Mouse (Mus musculus): ENCODE results near the gene Acot7. TPM values are rescaled to one million over a fixed set of nuclear protein-coding genes. Genes with fewer than 3 reads are reported as not detected.

Acot7 gene
- polyA plus RNA-seq, 1 experiment from 2014 or later: 12.0 TPM

DNA sequence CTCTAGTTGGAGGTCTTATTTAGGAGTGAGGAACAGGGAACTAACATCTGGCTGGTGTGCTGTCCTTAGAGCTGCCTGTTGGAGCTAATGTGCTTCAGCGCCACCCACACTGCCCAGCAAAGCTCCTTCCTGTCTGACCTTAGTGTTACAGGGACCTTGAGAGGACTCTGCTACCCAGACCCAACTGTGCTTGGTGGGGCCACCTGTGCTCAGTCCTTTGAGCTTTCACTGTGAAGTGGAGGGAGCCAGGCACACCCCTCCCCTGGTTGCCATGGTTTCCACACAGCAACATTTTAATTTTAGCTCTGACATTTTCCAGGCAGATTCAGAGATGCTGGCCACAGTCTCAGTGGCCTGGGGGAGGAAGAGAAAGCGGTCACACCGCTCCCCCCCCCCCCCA, 25.0 kb downstream of the Acot7 start:
- H3K9me3 ChIP-seq (ENCODE audit: low read length): no peaks in the 10 kb centered on the region
- no peak for ATAC-seq
- no peaks in the 10 kb centered on the region for H3K27me3 ChIP-seq (ENCODE audit: insufficient read depth, low read length)
- no peak for TF ChIP-seq CTCF (IDR thresholded peaks at IDR 0.05; ENCODE audit: low read depth)
- TF ChIP-seq EP300 (IDR thresholded peaks at IDR 0.05; ENCODE audit: low read depth): no peak
- no peak overlapping the region for H3K27ac ChIP-seq (ENCODE audit: low read depth)
- H3K4me1 ChIP-seq (ENCODE audit: insufficient read depth): peaks cover 25% of the 10 kb centered on the region
- H3K4me2 ChIP-seq (ENCODE audit: low read depth, low read length): no peak overlapping the region
- no peaks in the 10 kb centered on the region for H3K36me3 ChIP-seq (replicated peaks; ENCODE audit: insufficient read depth, low read length)
- no peak overlapping the region for H3K9ac ChIP-seq (replicated peaks)
- H3K4me3 ChIP-seq (ENCODE audit: low read depth, low read length): no peak overlapping the region
- 65% methylated on average over 3 of the region's 3 CpGs for WGBS (ENCODE audit: insufficient replicate concordance)
- no peak for DNase-seq

DNA sequence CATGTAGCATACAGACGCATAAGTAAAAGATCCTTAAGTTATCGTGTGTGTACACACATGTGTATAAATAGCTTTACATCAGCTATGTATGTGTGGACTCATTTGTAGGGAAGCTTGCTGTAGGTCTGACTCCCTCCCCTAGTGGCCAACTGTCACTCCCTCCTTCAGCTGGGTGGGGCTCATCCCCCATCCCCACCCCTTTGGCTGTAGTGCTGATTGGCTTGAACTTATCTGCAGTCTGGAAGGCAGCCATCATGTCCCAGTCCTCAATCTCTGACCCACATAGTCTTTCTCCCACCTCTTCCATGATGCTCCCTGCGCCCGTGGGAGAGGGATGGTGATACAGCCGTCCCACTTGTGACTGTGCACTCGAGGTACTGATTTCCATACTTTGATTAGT, 26.7 kb downstream of the Acot7 start:
- 67% methylated on average over 6 of the region's 6 CpGs for WGBS (ENCODE audit: insufficient replicate concordance)
- Histone ChIP-seq H3K36me3 (replicated peaks; ENCODE audit: insufficient read depth, low read length) (no peaks in the 10 kb centered on the region), H3K27ac (ENCODE audit: low read depth) (no peak overlapping the region), H3K9me3 (ENCODE audit: low read length) (no peaks in the 10 kb centered on the region), H3K4me2 (ENCODE audit: low read depth, low read length) (no peak overlapping the region), H3K4me3 (ENCODE audit: low read depth, low read length) (no peak overlapping the region), H3K9ac (replicated peaks) (no peak overlapping the region), H3K27me3 (ENCODE audit: insufficient read depth, low read length) (no peaks in the 10 kb centered on the region), H3K4me1 (ENCODE audit: insufficient read depth) (peaks cover 25% of the 10 kb centered on the region)
- DNase-seq (peak; percentile 36), ATAC-seq (peak; percentile 49; the same call in 1 of the 2 replicates)
- peak; percentile 30; the same call in 1 of the 2 replicates for TF ChIP-seq CTCF (IDR thresholded peaks at IDR 0.05; ENCODE audit: low read depth)
- no peak for TF ChIP-seq EP300 (IDR thresholded peaks at IDR 0.05; ENCODE audit: low read depth)

DNA sequence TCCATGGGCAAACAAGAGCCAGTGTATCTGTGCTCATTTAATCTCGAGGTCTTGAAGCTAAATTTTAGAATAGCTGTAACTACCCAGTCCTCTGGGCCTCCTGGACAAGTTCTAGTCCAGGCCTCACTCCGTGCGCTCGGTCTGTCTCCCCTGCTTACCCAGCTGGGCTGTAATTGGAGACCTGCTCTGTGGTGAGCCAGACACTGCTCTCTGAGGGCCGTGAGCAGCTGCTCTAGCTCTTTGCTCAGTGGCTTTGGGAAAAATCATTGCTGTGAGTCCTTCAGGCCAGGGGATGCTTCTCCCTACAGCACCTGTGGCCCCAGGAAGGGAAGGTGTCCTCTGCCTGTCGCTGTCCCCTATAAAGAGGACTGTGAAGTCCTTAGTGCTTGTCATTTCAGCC, 28.3 kb downstream of the Acot7 start:
- Histone ChIP-seq H3K27me3 (ENCODE audit: insufficient read depth, low read length) (no peaks in the 10 kb centered on the region), H3K4me3 (ENCODE audit: low read depth, low read length) (no peak overlapping the region), H3K4me1 (ENCODE audit: insufficient read depth) (peaks cover 16% of the 10 kb centered on the region), H3K9ac (replicated peaks) (no peak overlapping the region), H3K27ac (ENCODE audit: low read depth) (no peak overlapping the region), H3K36me3 (replicated peaks; ENCODE audit: insufficient read depth, low read length) (no peaks in the 10 kb centered on the region), H3K4me2 (ENCODE audit: low read depth, low read length) (no peak overlapping the region), H3K9me3 (ENCODE audit: low read length) (no peaks in the 10 kb centered on the region)
- ATAC-seq (no peak), DNase-seq (no peak)
- 70% methylated on average over 6 of the region's 6 CpGs for WGBS (ENCODE audit: insufficient replicate concordance)
- TF ChIP-seq EP300 (IDR thresholded peaks at IDR 0.05; ENCODE audit: low read depth) (no peak), CTCF (IDR thresholded peaks at IDR 0.05; ENCODE audit: low read depth) (no peak)

DNA sequence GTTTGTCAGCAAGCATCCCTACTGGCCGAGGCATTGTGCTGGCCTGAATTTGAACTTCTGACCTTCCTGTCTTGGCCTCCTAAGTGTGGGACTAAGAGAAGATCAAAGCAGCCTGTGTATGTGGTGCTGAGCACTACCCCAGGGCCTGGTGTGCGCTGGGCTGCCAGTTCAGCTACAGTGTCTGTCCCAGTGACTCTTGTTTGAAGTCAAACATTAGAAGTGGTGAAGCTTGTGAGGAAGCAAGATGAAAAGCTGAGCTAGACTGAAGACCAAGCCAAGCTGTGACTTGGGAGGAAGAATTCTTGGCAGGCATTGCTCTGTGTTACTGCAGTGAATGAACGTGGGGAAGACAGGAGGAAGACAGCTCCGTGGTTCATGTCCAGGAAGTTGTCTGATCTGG, 31.7 kb downstream of the Acot7 start:
- no peak for TF ChIP-seq EP300 (IDR thresholded peaks at IDR 0.05; ENCODE audit: low read depth)
- no peak for TF ChIP-seq CTCF (IDR thresholded peaks at IDR 0.05; ENCODE audit: low read depth)

DNA sequence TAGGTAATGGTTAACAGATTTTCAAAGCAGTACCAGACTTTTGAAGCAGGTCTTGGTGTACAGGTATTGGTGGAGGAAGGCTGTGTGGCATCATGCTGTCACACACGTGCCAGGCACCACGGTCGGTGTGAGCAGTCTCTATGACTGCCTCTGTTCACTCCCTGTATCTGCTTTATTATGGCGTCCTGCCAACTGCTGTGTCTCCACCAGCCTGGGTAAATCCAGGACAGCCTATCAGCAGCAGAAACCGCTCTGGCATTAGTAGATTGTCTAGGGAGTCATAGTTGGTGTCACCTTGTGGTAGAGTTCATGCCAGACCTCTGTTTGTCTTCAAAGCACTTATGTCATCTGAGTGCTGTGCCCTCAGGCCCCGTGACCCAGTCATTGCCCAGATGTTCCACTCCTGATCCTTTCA, 34.2 kb downstream of the Acot7 start:
- ATAC-seq: peak; percentile 94
- H3K27ac ChIP-seq (ENCODE audit: low read depth): 0 out of 2 replicates have a peak overlapping the region, but pooled peaks have one; percentile 44
- TF ChIP-seq CTCF (IDR thresholded peaks at IDR 0.05; ENCODE audit: low read depth): 0 out of 2 replicates have a peak, but pooled peaks have one; percentile 2
- TF ChIP-seq EP300 (IDR thresholded peaks at IDR 0.05; ENCODE audit: low read depth): no peak

More for the DNA sequence above, 31.7 kb downstream of the Acot7 start:
- Histone ChIP-seq H3K9ac (replicated peaks) (no peak overlapping the region), H3K9me3 (ENCODE audit: low read length) (no peaks in the 10 kb centered on the region), H3K4me2 (ENCODE audit: low read depth, low read length) (no peak overlapping the region), H3K27me3 (ENCODE audit: insufficient read depth, low read length) (no peaks in the 10 kb centered on the region), H3K4me3 (ENCODE audit: low read depth, low read length) (no peak overlapping the region), H3K27ac (ENCODE audit: low read depth) (no peak overlapping the region), H3K4me1 (ENCODE audit: insufficient read depth) (peaks cover 9% of the 10 kb centered on the region; the same call in 1 of the 2 replicates), H3K36me3 (replicated peaks; ENCODE audit: insufficient read depth, low read length) (no peaks in the 10 kb centered on the region)
- DNase-seq: no peak
- 48% methylated on average over 4 of the region's 4 CpGs for WGBS (ENCODE audit: insufficient replicate concordance)
- ATAC-seq: no peak

DNA sequence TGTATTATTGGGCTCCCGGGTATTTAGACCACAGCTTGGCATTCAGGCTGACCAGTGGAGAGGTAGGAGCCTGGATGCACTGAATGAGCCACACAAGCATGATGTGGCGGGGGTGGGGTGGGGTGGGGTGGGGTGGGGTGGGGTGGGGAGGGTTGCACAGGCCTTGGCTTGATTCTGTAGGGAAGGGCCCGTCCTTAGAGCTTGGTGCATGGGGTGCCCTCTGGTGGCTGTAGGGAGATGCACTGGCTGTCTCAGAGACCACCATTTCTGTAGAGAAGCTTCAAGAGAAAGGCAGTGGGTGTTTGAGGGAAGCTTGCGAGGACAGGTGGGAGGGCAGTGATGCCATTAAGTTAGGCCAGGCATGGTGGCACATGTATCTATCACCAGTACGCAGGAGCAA, 34.6 kb downstream of the Acot7 start:
- peak; percentile 52 for DNase-seq
- peak; percentile 54 for ATAC-seq
- peaks cover 6% of the 10 kb centered on the region; the same call in 1 of the 2 replicates for H3K4me1 ChIP-seq (ENCODE audit: insufficient read depth)
- H3K4me2 ChIP-seq (ENCODE audit: low read depth, low read length): no peak overlapping the region
- 37% methylated on average over 5 of the region's 5 CpGs for WGBS (ENCODE audit: insufficient replicate concordance)
- TF ChIP-seq EP300 (IDR thresholded peaks at IDR 0.05; ENCODE audit: low read depth) (no peak), CTCF (IDR thresholded peaks at IDR 0.05; ENCODE audit: low read depth) (peak; percentile 75)
- H3K27ac ChIP-seq (ENCODE audit: low read depth): 0 out of 2 replicates have a peak overlapping the region, but pooled peaks have one; percentile 44
- H3K9me3 ChIP-seq (ENCODE audit: low read length): no peaks in the 10 kb centered on the region
- no peak overlapping the region for H3K9ac ChIP-seq (replicated peaks)
- no peaks in the 10 kb centered on the region for H3K27me3 ChIP-seq (ENCODE audit: insufficient read depth, low read length)
- no peak overlapping the region for H3K4me3 ChIP-seq (ENCODE audit: low read depth, low read length)
- H3K36me3 ChIP-seq (replicated peaks; ENCODE audit: insufficient read depth, low read length): no peaks in the 10 kb centered on the region

More for the DNA sequence above, 34.2 kb downstream of the Acot7 start:
- Histone ChIP-seq H3K27me3 (ENCODE audit: insufficient read depth, low read length) (no peaks in the 10 kb centered on the region), H3K4me2 (ENCODE audit: low read depth, low read length) (no peak overlapping the region), H3K36me3 (replicated peaks; ENCODE audit: insufficient read depth, low read length) (no peaks in the 10 kb centered on the region), H3K4me1 (ENCODE audit: insufficient read depth) (peaks cover 6% of the 10 kb centered on the region; the same call in 1 of the 2 replicates), H3K9ac (replicated peaks) (no peak overlapping the region), H3K4me3 (ENCODE audit: low read depth, low read length) (no peak overlapping the region), H3K9me3 (ENCODE audit: low read length) (no peaks in the 10 kb centered on the region)
- WGBS (ENCODE audit: insufficient replicate concordance): 39% methylated on average over 6 of the region's 6 CpGs
- peak; percentile 68 for DNase-seq
